13 mouse cellular contexts compared by ENCODE assay signal in the genomic region with DNA sequence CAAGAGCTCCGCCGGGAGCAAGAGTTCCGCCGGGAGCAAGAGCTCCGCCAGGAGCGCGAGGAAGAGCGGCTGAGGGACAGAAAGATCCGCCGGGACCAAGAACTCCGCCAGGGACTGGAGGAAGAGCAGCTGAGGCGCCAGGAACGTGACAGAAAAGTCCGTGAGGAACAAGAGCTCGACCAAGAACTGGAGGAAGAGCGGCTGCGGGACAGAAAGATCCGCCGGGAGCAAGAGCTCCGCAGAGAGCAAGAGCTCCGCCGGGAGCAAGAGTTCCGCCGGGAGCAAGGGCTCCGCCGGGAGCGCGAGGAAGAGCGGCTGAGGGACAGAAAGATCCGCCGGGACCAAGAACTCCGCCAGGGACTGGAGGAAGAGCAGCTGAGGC. TPM values are rescaled to one million over a fixed set of nuclear protein-coding genes. Genes with fewer than 3 reads are reported as not detected.
DNase-seq lines count a peak whose midpoint lies in the region; ATAC-seq and TF ChIP-seq lines count a peak whose summit lies in the region.
"Not testable (repeated sequence)": the region's sequence is repeated elsewhere in the genome, so short reads cannot be mapped to it uniquely, and the experiment has no call there.
"Had no signal": no experiment of that assay in that cellular context is flagged by ENCODE, and none has a peak within 500 bp of the region (broad histone marks: within the 10 kb centered on the region; RNA-seq: fewer than 3 reads in every experiment).

No protein-coding gene starts in this region.

- H3K4me2 ChIP-seq in embryonic facial prominence, embryonic 14.5 days (ENCODE audit: low read depth, low read length): peak overlapping the region; percentile 94
- H3K4me2 ChIP-seq in hindbrain, embryonic 15.5 days: peak overlapping the region; percentile 99
- peak overlapping the region; percentile 40 for H3K4me2 ChIP-seq in liver, embryonic 14.5 days (ENCODE audit: low read depth)
- H3K4me2 ChIP-seq in midbrain, embryonic 13.5 days (replicated peaks): peak overlapping the region; percentile 96

- peak; percentile 7 for DNase-seq in adrenal gland, adult 8-10 months
- peak; percentile 6 for DNase-seq in embryonic facial prominence, embryonic 14.5 days (ENCODE audit: low spot score)
- DNase-seq in heart, adult 2 months; liver, embryonic 14.5 days (ENCODE audit: low read depth in 3 of 3, low spot score in 3 of 3): not testable (repeated sequence)
- DNase-seq in layer of hippocampus, adult 11-12 months (ENCODE audit: low spot score): peak; percentile 4

- not testable (repeated sequence) for TF ChIP-seq POLR2A in heart, adult 2 months (IDR thresholded peaks at IDR 0.05; ENCODE audit: insufficient read depth, low read depth, low read length); small intestine, adult 2 months (IDR thresholded peaks at IDR 0.05; ENCODE audit: low read depth, low read length)

- H3K27me3 ChIP-seq in embryonic facial prominence, embryonic 14.5 days (replicated peaks; ENCODE audit: control insufficient read depth, insufficient read depth, low read length): peaks cover 56% of the 10 kb centered on the region
- peaks cover 19% of the 10 kb centered on the region for H3K27me3 ChIP-seq in heart, adult 2 months (ENCODE audit: control insufficient read depth, insufficient read depth, low read length)
- peaks cover 28% of the 10 kb centered on the region for H3K27me3 ChIP-seq in hindbrain, embryonic 15.5 days
- H3K27me3 ChIP-seq in liver, embryonic 14.5 days (ENCODE audit: control insufficient read depth, insufficient read depth, low read length): peaks cover 59% of the 10 kb centered on the region
- peaks cover 58% of the 10 kb centered on the region for H3K27me3 ChIP-seq in midbrain, embryonic 13.5 days
- peaks cover 39% of the 10 kb centered on the region for H3K27me3 ChIP-seq in small intestine, adult 2 months (ENCODE audit: control insufficient read depth, insufficient read depth, low read length)

- not testable (repeated sequence) for TF ChIP-seq EP300 in heart, adult 2 months (IDR thresholded peaks at IDR 0.05; ENCODE audit: insufficient read depth, low read depth, low read length); liver, embryonic 14.5 days (IDR thresholded peaks at IDR 0.05; ENCODE audit: low read depth)

- 2% methylated on average over 32 of the region's 32 CpGs for WGBS in embryonic facial prominence, embryonic 14.5 days
- 1% methylated on average over 32 of the region's 32 CpGs for WGBS in heart, adult 2 months
- 1% methylated on average over 32 of the region's 32 CpGs for WGBS in hindbrain, embryonic 15.5 days
- WGBS in liver, embryonic 14.5 days (ENCODE audit: insufficient replicate concordance): 2% methylated on average over 32 of the region's 32 CpGs
- WGBS in midbrain, embryonic 13.5 days: under 1% methylated on average over 32 of the region's 32 CpGs
- 2% methylated on average over 32 of the region's 32 CpGs for WGBS in small intestine, adult 2 months

- not testable (repeated sequence) for H3K79me2 ChIP-seq in heart, adult 2 months (replicated peaks; ENCODE audit: control insufficient read depth, insufficient read depth, low read length)

- not testable (repeated sequence) for ATAC-seq in embryonic facial prominence, embryonic 14.5 days (ENCODE audit: low read depth); hindbrain, embryonic 15.5 days (ENCODE audit: low FRiP score, low read depth); liver, embryonic 14.5 days (ENCODE audit: insufficient read depth); midbrain, embryonic 13.5 days

- intact Hi-C loops in heart, adult 2 months (cut with DNase I): not testable (repeated sequence)

- H3K4me1 ChIP-seq in embryonic facial prominence, embryonic 14.5 days (ENCODE audit: control insufficient read depth, insufficient read depth, low read length); heart, adult 2 months (ENCODE audit: control insufficient read depth, insufficient read depth, low read length); liver, embryonic 14.5 days (replicated peaks; ENCODE audit: control insufficient read depth in 2 of 2, insufficient read depth in 2 of 2, low read length in 1 of 2): not testable (repeated sequence)
- H3K4me1 ChIP-seq in hindbrain, embryonic 15.5 days (replicated peaks): peaks cover 34% of the 10 kb centered on the region
- peaks cover 36% of the 10 kb centered on the region for H3K4me1 ChIP-seq in midbrain, embryonic 13.5 days (replicated peaks)
- peaks cover 19% of the 10 kb centered on the region for H3K4me1 ChIP-seq in small intestine, adult 2 months (ENCODE audit: control insufficient read depth, insufficient read depth, insufficient read length, low read length)

- TF ChIP-seq CTCF in heart, adult 2 months (IDR thresholded peaks at IDR 0.05); liver, embryonic 14.5 days (IDR thresholded peaks at IDR 0.05; ENCODE audit: low read depth); small intestine, adult 2 months (IDR thresholded peaks at IDR 0.05; ENCODE audit: extremely low read depth, insufficient read length, insufficient replicate concordance, low read depth, low read length): not testable (repeated sequence)

- not testable (repeated sequence) for H3K27ac ChIP-seq in embryonic facial prominence, embryonic 14.5 days (replicated peaks; ENCODE audit: low read depth, low read length); heart, adult 2 months; liver, embryonic 14.5 days; midbrain, embryonic 13.5 days; small intestine, adult 2 months (ENCODE audit: insufficient read depth, low read depth, low read length)
- H3K27ac ChIP-seq in hindbrain, embryonic 15.5 days (replicated peaks): peak overlapping the region; percentile 62

- peak overlapping the region; percentile 60 for H3K4me3 ChIP-seq in embryonic facial prominence, embryonic 14.5 days (ENCODE audit: low read depth, low read length)
- H3K4me3 ChIP-seq in heart, adult 2 months: peak overlapping the region; percentile 49
- peak overlapping the region; percentile 52 for H3K4me3 ChIP-seq in hindbrain, embryonic 15.5 days
- peak overlapping the region; percentile 25 to 29 for H3K4me3 ChIP-seq in liver, embryonic 14.5 days (ENCODE audit: insufficient read depth in 1 of 2, low read depth in 2 of 2, low read length in 2 of 2)
- peak overlapping the region; percentile 65 for H3K4me3 ChIP-seq in midbrain, embryonic 13.5 days (replicated peaks)
- H3K4me3 ChIP-seq in small intestine, adult 2 months (ENCODE audit: low read depth, low read length): peak overlapping the region; percentile 64

- H3K36me3 ChIP-seq in embryonic facial prominence, embryonic 14.5 days (ENCODE audit: control insufficient read depth, insufficient read depth, low read length); heart, adult 2 months (ENCODE audit: control insufficient read depth, insufficient read depth, low read length); hindbrain, embryonic 15.5 days; liver, embryonic 14.5 days (replicated peaks; ENCODE audit: control insufficient read depth, insufficient read depth, low read depth); midbrain, embryonic 13.5 days; small intestine, adult 2 months (ENCODE audit: control insufficient read depth, insufficient read depth, low read length): not testable (repeated sequence)

- peak overlapping the region; percentile 45 for H3K9ac ChIP-seq in embryonic facial prominence, embryonic 14.5 days (ENCODE audit: low read depth, low read length)
- H3K9ac ChIP-seq in heart, adult 2 months (ENCODE audit: low read depth, low read length); liver, embryonic 14.5 days (replicated peaks): not testable (repeated sequence)
- H3K9ac ChIP-seq in hindbrain, embryonic 15.5 days: peak overlapping the region; percentile 37
- H3K9ac ChIP-seq in midbrain, embryonic 13.5 days (replicated peaks): peak overlapping the region; percentile 53

- H3K9me3 ChIP-seq in embryonic facial prominence, embryonic 14.5 days (ENCODE audit: control insufficient read depth, low read length); hindbrain, embryonic 15.5 days; liver, embryonic 14.5 days (ENCODE audit: control insufficient read depth, low read length); midbrain, embryonic 13.5 days: not testable (repeated sequence)

RNA-seq across cellular contexts. Expression of a gene that starts 4.6 kb away (rescaled TPM):
- total RNA-seq in adrenal gland, adult 8-10 months (2022): under 1 TPM; 0.09 to 0.56 (median 0.29) TPM
- polyA plus RNA-seq in embryonic facial prominence, embryonic 14.5 days (2014; fragmentation: Nextera tagmentation; extraction: Ambion mirVana): 3.4 and 4.2 TPM in 2 replicates
- under 1 TPM; 0.08 to 0.14 TPM for total RNA-seq in heart, adult 2 months (2021)
- polyA plus RNA-seq in heart, adult 2 months (2012; rRNA removed): 0.02 TPM in 1 of 2 replicates, not detected in the other
- polyA plus RNA-seq in hindbrain, embryonic 15.5 days (2015; fragmentation: Nextera tagmentation; extraction: Ambion mirVana): 1.2 TPM in 2 replicates
- polyA plus RNA-seq in liver, embryonic 14.5 days (2012; rRNA removed): 0.04 TPM in 1 of 2 replicates, not detected in the other
- polyA plus RNA-seq in liver, embryonic 14.5 days (2014; fragmentation: Nextera tagmentation; extraction: Ambion mirVana): 0.04 and 0.11 TPM in 2 replicates
- 0.74 and 0.75 TPM in 2 replicates for polyA plus RNA-seq in midbrain, embryonic 13.5 days (2015; fragmentation: Nextera tagmentation; extraction: Ambion mirVana)
- polyA plus RNA-seq in small intestine, adult 2 months (2012; rRNA removed): 0.04 TPM in 1 of 2 replicates, not detected in the other

RNA-seq across cellular contexts. Expression of a gene that starts 21.8 kb away (rescaled TPM):
- total RNA-seq in adrenal gland, adult 8-10 months (2022): 1 to 10 TPM in 1 of 4 experiments, under 1 TPM in 2, not detected in 1; 0.22 to 1.6 (median 0.94) TPM
- 0.18 TPM in 1 of 2 replicates, not detected in the other for polyA plus RNA-seq in embryonic facial prominence, embryonic 14.5 days (2014; fragmentation: Nextera tagmentation; extraction: Ambion mirVana)
- total RNA-seq in heart, adult 2 months (2021): not detected
- not detected in 2 replicates for polyA plus RNA-seq in heart, adult 2 months (2012; rRNA removed)
- polyA plus RNA-seq in hindbrain, embryonic 15.5 days (2015; fragmentation: Nextera tagmentation; extraction: Ambion mirVana): 0.06 TPM in 1 of 2 replicates, not detected in the other
- not detected in 2 replicates for polyA plus RNA-seq in liver, embryonic 14.5 days (2012; rRNA removed)
- polyA plus RNA-seq in liver, embryonic 14.5 days (2014; fragmentation: Nextera tagmentation; extraction: Ambion mirVana): not detected in 2 replicates
- 0.09 TPM in 1 of 2 replicates, not detected in the other for polyA plus RNA-seq in midbrain, embryonic 13.5 days (2015; fragmentation: Nextera tagmentation; extraction: Ambion mirVana)
- polyA plus RNA-seq in small intestine, adult 2 months (2012; rRNA removed): not detected in 2 replicates
- total RNA-seq: gastrocnemius, postnatal 4 days; layer of hippocampus, postnatal 14 days had no signal
- polyA plus RNA-seq: C2C12; inflammation-experienced regulatory T-cells, adult 6 months had no signal

RNA-seq across cellular contexts. Expression of a gene that starts 53.2 kb away (rescaled TPM):
- not detected for total RNA-seq in adrenal gland, adult 8-10 months (2022)
- 0.71 and 3.3 TPM in 2 replicates for polyA plus RNA-seq in embryonic facial prominence, embryonic 14.5 days (2014; fragmentation: Nextera tagmentation; extraction: Ambion mirVana)
- total RNA-seq in heart, adult 2 months (2021): not detected
- polyA plus RNA-seq in heart, adult 2 months (2012; rRNA removed): 0.02 TPM in 1 of 2 replicates, not detected in the other
- polyA plus RNA-seq in hindbrain, embryonic 15.5 days (2015; fragmentation: Nextera tagmentation; extraction: Ambion mirVana): not detected in 2 replicates
- 0.01 TPM in 2 replicates for polyA plus RNA-seq in liver, embryonic 14.5 days (2012; rRNA removed)
- polyA plus RNA-seq in liver, embryonic 14.5 days (2014; fragmentation: Nextera tagmentation; extraction: Ambion mirVana): not detected in 2 replicates
- not detected in 2 replicates for polyA plus RNA-seq in midbrain, embryonic 13.5 days (2015; fragmentation: Nextera tagmentation; extraction: Ambion mirVana)
- polyA plus RNA-seq in small intestine, adult 2 months (2012; rRNA removed): not detected in 2 replicates
- total RNA-seq: adrenal gland, postnatal 36 days; gastrocnemius, postnatal 4 days; layer of hippocampus, postnatal 14 days had no signal
- polyA plus RNA-seq: C2C12; inflammation-experienced regulatory T-cells, adult 6 months had no signal

Comparison
In these comparisons a context has a peak if more than half of its experiments do, and no peak if none do; other contexts are left out.
1. H3K4me2 ChIP-seq: peak in every context shown above with its lines; median percentile 99 in hindbrain, embryonic 15.5 days; 96 in midbrain, embryonic 13.5 days; 94 in embryonic facial prominence, embryonic 14.5 days; 40 in liver, embryonic 14.5 days.